Mouse (Mus musculus): ENCODE measurements around the gene B3gnt2.

Gene B3gnt2

GRCm38 (mm10) chr11:22860335-22861227, at the start of gene B3gnt2:
Gene B3gnt2, minus strand, starts transcription at chr11:22860961.
- peak; percentile 59 for DNase-seq (ENCODE audit: low spot score)

DNA sequence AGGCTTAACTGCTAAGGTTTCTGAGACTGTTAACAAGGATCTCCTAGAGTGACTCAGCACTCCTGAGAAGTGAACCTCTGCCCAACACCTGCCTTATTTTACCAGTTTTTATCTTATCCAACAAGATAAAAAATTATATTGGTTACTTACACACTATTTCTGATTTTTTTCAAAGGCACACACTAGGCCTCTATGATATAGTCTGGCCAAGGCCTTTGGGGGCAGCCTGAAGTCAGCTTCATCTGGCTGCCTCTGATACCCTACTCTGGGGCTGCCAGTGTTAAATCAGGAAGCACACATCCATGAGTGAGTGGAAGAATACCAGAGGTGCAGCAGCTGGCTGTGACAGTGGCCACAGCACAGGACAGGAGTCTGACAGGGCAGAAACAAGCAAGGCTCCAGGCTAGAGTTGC, 45.7 kb upstream of the B3gnt2 start:
- DNase-seq (ENCODE audit: low spot score), result no peak

DNA sequence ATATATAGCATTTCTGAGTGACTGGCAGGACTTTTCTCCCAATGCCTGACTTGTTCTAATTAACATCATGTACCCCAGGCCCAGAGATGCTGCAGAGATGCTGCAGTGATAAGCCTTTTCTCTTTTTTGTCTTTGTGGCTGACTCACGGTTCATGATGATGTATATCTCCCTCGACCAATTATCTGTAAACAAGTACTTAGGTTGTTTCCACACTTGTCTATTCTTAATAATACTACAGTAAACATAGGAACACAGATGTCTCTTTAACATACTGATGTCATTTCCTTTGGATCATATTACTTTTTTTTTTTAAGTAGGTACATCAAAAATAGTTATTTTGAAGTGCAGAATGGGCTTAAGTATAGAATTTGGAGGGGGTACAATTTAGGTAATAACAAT, 42.2 kb upstream of the B3gnt2 start:
- no peak for DNase-seq (ENCODE audit: low spot score)

GRCm38 (mm10) chr11:22900041-22900440, 39.3 kb upstream of the B3gnt2 start:
- DNase-seq (ENCODE audit: low spot score), result no peak

GRCm38 (mm10) chr11:22897642-22898041, 36.9 kb upstream of the B3gnt2 start:
- no peak for DNase-seq (ENCODE audit: low spot score)

GRCm38 (mm10) chr11:22897127-22897526, 36.4 kb upstream of the B3gnt2 start:
- DNase-seq (ENCODE audit: low spot score), result no peak

GRCm38 (mm10) chr11:22893075-22893474, 32.3 kb upstream of the B3gnt2 start:
- no peak for DNase-seq (ENCODE audit: low spot score)

DNA sequence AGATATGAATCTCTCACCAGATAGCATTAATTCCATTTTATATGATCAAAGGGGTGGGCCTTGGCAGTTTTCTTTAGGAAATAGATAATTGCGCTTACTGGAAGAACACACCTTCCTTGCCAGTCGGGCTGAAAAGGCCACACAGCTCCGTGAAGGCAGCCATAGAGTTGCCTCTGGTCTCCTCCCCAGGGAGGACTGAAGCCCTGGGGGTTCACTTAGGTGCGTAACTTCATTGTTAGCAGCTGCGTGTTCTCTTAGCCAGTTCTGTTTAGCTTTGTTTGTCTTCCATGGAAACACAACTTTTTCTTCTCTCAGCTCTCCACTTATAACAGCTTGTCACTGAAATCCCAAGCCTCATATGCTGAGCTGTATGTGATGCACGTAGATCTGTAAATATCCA, 31.7 kb upstream of the B3gnt2 start:
- DNase-seq (ENCODE audit: low spot score), result no peak

DNA sequence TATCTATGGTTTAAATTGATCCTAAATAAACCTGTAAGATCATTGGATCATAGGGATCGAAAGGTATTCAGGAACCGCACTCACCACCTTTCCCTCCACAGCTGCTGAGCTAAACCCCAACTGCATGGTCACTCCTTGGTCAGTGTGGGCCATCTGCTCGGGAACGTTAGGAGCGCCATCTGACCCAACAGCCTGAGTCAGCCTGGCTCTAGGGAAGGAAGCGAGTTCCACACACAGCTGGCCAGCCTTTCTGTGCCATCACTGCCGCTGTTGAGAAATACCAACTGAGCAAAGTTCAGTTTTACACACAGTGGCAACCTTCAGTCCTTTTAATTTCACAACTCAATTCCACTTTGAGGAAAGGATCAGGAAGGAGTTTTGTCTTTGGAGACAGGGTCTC, 31.1 kb upstream of the B3gnt2 start:
- DNase-seq (ENCODE audit: low spot score), result no peak

DNA sequence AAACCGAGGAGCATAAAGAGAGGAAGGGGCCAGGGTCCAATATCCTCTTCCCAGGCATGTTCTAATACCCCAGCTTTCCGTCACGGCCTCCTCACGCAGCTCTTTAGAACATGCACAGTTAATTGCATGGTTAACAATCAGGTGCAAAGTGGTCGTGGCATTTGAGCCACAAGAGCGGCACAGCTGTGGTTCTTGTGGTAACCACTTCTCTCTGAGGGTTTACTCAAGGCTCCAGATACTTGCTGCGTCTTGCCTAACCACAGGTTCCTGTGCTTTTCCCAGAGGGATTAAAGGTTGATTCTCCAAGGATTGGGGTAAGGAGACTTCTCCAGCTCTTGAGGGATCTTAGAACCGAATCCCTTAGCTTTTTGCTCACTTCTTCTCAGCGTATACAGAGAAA, 30.5 kb upstream of the B3gnt2 start:
- DNase-seq (ENCODE audit: low spot score), result no peak

- no peak for DNase-seq (ENCODE audit: low spot score)
Measured at GRCm38 (mm10) chr11:22889224-22889623, 28.5 kb upstream of the B3gnt2 start.

DNA sequence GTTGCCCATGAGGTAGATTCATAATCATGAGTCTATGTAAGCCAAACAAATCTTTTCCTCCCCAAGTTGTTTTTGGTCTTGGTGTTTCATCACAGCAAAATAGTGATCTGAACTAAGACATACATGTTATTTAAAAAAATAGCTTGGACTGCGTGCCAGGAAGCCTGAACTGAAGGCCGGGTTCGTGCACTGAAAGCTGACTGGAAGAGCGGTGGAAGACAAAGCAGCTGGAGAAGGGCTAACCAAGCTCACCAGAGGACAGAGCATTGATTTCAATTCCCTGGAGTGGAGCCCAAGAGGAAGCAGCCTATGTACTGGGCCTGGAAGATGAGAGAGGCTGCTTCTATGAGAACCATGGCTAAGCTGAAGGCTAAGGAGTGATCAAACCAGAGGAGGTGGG, 26.2 kb upstream of the B3gnt2 start:
- DNase-seq (ENCODE audit: low spot score), result no peak

DNA sequence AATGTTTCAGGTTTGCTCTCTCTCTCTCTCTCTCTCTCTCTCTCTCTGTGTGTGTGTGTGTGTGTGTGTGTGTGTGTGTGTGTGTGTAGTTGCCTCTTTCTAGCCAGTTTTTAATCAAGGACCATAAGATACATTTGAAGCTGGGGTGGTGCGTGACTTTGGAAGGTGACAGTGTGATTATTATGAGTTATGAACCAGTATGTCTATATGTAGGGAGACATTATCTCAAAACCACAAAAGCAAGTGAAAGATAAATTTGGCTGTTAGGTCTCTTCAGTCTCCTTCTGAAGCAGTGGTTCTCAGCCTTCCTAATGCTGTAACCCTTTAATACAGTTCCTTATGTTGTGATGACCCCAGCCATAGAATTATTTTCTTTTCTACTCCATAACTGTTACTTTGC, 24.6 kb upstream of the B3gnt2 start:
- DNase-seq (ENCODE audit: low spot score), result no peak

DNA sequence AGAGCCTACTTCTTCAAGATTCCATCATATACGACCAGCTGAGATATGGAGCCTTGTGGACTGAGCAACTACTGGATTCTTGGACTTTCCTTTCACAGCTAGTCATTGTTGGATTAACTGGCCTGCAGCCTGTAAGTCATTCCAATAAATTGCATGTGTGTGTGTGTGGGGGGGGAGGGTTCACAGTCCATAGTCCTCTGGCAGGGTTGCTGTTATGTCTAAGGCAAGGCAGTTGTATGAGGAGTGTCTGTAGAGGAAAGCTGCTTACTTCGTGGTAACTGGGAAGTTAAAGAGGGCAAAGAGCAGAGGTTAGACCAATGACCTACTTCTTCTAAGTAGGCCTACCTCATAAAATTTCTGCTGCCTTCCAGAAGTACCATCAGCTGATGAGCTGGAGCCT, 22.9 kb upstream of the B3gnt2 start:
- DNase-seq (ENCODE audit: low spot score), result no peak

DNA sequence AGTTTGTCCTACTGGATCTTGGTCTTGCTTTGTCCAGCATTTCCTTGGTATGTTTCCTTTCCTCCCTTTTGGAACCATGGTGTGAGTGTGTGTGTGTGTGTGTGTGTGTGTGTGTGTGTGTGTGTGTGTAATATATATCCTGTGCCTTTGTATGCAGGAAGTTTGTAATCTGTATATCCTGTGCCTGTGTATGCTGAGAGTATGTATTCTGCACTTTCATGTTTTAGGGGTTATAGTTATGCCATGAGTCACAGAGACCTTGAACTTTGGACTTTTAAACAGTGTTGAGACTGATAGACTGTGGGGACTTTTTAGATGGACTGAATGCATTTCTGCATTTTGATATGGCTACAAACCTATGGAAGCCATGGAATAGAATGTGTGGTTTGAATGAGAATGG, 22.2 kb upstream of the B3gnt2 start:
- no peak for DNase-seq (ENCODE audit: low spot score)

GRCm38 (mm10) chr11:22880383-22881172, 19.8 kb upstream of the B3gnt2 start:
- DNase-seq (ENCODE audit: low spot score), result no peak

- DNase-seq (ENCODE audit: low spot score), result no peak
Measured at GRCm38 (mm10) chr11:22879645-22880044, 18.9 kb upstream of the B3gnt2 start.

- no peak for DNase-seq (ENCODE audit: low spot score)
Measured at GRCm38 (mm10) chr11:22876680-22877330, 16.0 kb upstream of the B3gnt2 start.

GRCm38 (mm10) chr11:22875279-22875678, 14.5 kb upstream of the B3gnt2 start:
- DNase-seq (ENCODE audit: low spot score), result no peak

- DNase-seq (ENCODE audit: low spot score), result no peak
Measured at GRCm38 (mm10) chr11:22874747-22875146, 14.0 kb upstream of the B3gnt2 start.

DNA sequence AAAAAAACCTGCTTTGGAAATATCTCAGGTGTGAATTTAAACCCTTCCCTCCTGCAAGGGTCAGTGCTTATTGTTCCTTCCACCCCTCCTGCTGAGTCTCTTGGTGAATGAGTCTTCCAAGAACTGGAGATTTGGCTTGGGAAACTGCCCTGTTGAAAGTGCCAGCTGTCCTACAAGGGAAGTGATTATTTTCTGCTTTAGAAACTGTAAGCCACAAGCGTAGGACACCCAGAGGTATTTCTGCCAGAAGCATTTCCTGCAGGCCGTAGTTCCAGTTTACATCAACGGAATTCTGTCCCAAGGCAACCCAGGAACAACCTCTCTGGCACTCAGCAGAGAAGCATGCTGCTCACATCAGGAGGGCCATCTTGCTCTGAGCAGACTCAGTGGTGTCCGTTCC, 12.6 kb upstream of the B3gnt2 start:
- no peak for DNase-seq (ENCODE audit: low spot score)

DNA sequence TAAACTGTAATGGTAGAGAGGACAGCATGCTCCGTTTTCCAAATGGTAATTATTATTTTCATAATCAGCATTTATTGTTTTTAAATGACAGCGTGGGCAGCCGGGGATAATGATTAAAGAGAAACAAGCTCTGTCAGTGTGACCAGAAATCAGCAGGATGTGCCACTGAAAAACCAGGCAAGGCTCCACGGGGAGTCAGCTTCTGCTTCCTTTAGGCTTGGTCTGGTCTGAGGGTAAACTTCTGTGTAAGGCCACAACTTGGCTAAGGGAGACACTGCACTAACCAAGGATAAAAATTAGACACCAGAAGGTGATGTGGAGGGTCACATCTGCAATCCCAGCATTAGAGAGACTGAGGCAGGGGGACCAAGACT, 11.5 kb upstream of the B3gnt2 start:
- DNase-seq (ENCODE audit: low spot score), result no peak
